Mouse (Mus musculus) midbrain, embryonic 12.5 days (tissue): ENCODE results near the gene Igsf21. TPM values are rescaled to one million over a fixed set of nuclear protein-coding genes. Genes with fewer than 3 reads are reported as not detected.

Experiments
- ATAC-seq: fragments of 200-750 bp; cut with Nextera tagmentation; 2 replicates; pipeline ENCODE4 v1.8.0; 2017; ENCODE audit warnings: low read depth, moderate TSS enrichment, moderate library complexity; ENCODE audit not compliant: low FRiP score
- H3K27ac ChIP-seq: fragments of 300-500 bp; sonication (generic); replicated peaks from 2 replicates; pipeline ENCODE4 v1.5.1; 2016; ENCODE audit warnings: mild to moderate bottlenecking
- H3K27me3 ChIP-seq: fragments of 300-500 bp; sonication (generic); 2 replicates; pipeline ENCODE4 v1.6.1; 2016; ENCODE audit warnings: mild to moderate bottlenecking
- H3K36me3 ChIP-seq: fragments of 300-500 bp; sonication (generic); 2 replicates; pipeline ENCODE4 v1.6.1; 2016
- H3K4me1 ChIP-seq: fragments of 300-500 bp; sonication (generic); 2 replicates; pipeline ENCODE4 v1.6.1; 2016
- H3K4me2 ChIP-seq: fragments of 300-500 bp; sonication (generic); replicated peaks from 2 replicates; pipeline ENCODE4 v1.6.1; 2016; ENCODE audit warnings: mild to moderate bottlenecking, moderate library complexity
- H3K4me3 ChIP-seq: fragments of 300-500 bp; sonication (generic); 2 replicates; pipeline ENCODE4 v1.5.1; 2016; ENCODE audit warnings: mild to moderate bottlenecking
- H3K9ac ChIP-seq: fragments of 300-500 bp; sonication (generic); replicated peaks from 2 replicates; pipeline ENCODE4 v1.6.1; 2016; ENCODE audit warnings: mild to moderate bottlenecking, moderate library complexity
- H3K9me3 ChIP-seq: fragments of 300-500 bp; sonication (generic); 2 replicates; pipeline ENCODE4 v1.6.1; 2016; ENCODE audit warnings: mild to moderate bottlenecking
- WGBS: fragments of 180-500 bp; shearing (Covaris S2); methylation state at CpG from one replicate; pipeline ENCODE4 v1.1.7; 2016; 5-methylcytosine and 5-hydroxymethylcytosine counted together
- polyA plus RNA-seq: library from polyadenylated mRNA; unstranded; fragments of >200 nt; fragmentation: Nextera tagmentation; extraction: Ambion mirVana; gene quantifications from 2 replicates; pipeline ENCODE4 v1.2.1, GENCODE M21; 2016

Igsf21 gene
- polyA plus RNA-seq, 1 experiment from 2014 or later, result 41.1 TPM

GRCm38 (mm10) chr4:140129553-140130275 lies 116.9 kb downstream of the Igsf21 start:
- H3K36me3 ChIP-seq, result no peaks in the 10 kb centered on the region
- no peak for ATAC-seq
- H3K4me2 ChIP-seq, result no peak overlapping the region
- no peaks in the 10 kb centered on the region for H3K9me3 ChIP-seq
- H3K27me3 ChIP-seq, result no peaks in the 10 kb centered on the region; the same call in 1 of the 2 replicates
- no peak overlapping the region for H3K4me3 ChIP-seq
- H3K4me1 ChIP-seq, result peaks cover 40% of the 10 kb centered on the region
- 0 out of 2 replicates have a peak overlapping the region, but pooled peaks have one; percentile 20 for H3K9ac ChIP-seq
- WGBS, result 64% methylated on average over 12 of the region's 12 CpGs
- H3K27ac ChIP-seq, result peak overlapping the region; percentile 30; the same call in 1 of the 2 replicates

GRCm38 (mm10) chr4:140128116-140128515 lies 118.5 kb downstream of the Igsf21 start:
- Histone ChIP-seq H3K4me3 (no peak overlapping the region), H3K27me3 (no peaks in the 10 kb centered on the region; the same call in 1 of the 2 replicates), H3K36me3 (no peaks in the 10 kb centered on the region), H3K9me3 (no peaks in the 10 kb centered on the region), H3K27ac (no peak overlapping the region), H3K4me1 (peaks cover 45% of the 10 kb centered on the region), H3K4me2 (no peak overlapping the region), H3K9ac (no peak overlapping the region)
- WGBS, result 88% methylated on average over 11 of the region's 11 CpGs
- no peak for ATAC-seq

DNA sequence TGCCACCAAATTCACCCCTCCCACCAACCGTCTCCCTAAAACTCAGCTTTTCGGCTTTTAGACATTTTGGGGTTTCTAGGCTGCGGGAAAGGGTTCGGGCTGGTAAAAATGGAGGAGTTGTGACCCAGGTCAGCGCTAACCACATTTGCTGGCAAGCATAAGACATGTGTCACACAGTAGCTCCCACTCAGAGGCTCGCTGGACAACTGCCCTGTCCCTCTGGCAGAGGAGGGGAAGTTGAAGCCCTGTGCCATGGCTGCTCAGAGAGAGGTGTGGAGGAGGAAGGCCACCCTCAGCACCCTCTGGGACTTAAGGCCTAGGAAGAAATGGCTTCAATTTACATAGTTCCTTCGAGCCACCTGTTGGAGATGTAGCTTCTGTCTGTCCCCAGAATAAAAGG lies 120.8 kb downstream of the Igsf21 start:
- Histone ChIP-seq H3K4me3 (no peak overlapping the region), H3K27ac (no peak overlapping the region), H3K36me3 (no peaks in the 10 kb centered on the region), H3K9me3 (no peaks in the 10 kb centered on the region), H3K27me3 (no peaks in the 10 kb centered on the region; the same call in 1 of the 2 replicates), H3K9ac (no peak overlapping the region), H3K4me1 (peaks cover 32% of the 10 kb centered on the region), H3K4me2 (no peak overlapping the region)
- WGBS, result 89% methylated on average over 7 of the region's 7 CpGs
- ATAC-seq, result no peak

DNA sequence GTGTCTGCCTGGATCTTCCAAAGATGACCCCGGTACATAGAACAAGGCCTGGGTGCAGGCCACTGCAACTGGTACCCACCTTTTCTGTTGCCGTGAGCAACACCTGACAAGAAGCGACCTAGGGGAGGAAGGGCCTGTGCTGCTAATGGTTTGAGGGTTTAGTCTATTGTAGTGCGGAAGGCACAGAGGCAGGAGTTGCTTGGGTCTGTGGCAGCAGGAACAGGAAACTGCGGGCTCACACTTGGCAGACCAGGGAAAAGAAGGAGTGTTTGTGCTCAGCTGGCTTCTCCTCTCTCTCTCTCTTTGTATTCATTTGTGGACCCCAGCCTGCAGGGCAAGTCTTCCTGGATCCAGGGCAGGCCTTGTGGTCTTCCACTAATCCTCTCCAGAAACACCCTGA lies 124.0 kb downstream of the Igsf21 start:
- Histone ChIP-seq H3K36me3 (no peaks in the 10 kb centered on the region), H3K9me3 (no peaks in the 10 kb centered on the region), H3K4me2 (no peak overlapping the region), H3K27me3 (no peaks in the 10 kb centered on the region; the same call in 1 of the 2 replicates), H3K4me3 (no peak overlapping the region), H3K9ac (no peak overlapping the region), H3K27ac (no peak overlapping the region), H3K4me1 (peaks cover 19% of the 10 kb centered on the region)
- 78% methylated on average over 5 of the region's 5 CpGs for WGBS
- no peak for ATAC-seq

DNA sequence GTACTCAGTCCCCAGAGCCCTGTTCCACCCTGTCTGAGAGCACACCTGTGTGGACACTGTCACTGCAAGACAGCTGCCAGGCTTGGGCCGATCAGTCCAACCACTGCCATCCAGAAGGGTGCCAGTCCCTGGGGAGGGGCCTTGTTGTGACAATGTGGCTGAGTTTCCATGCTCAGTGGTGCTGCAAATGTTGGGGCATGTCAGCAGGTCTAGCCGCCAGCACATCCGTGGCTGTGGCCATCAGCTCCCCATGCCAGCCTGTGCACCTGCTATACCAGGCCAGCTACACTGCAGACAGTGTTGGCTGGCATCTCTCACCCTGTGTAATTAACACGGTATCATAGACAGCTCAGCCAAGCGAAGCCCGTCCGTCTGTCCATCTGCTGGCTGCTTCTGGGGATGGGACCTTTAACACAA lies 129.3 kb downstream of the Igsf21 start:
- WGBS, result 89% methylated on average over 7 of the region's 7 CpGs
- Histone ChIP-seq H3K36me3 (no peaks in the 10 kb centered on the region), H3K27ac (no peak overlapping the region), H3K27me3 (no peaks in the 10 kb centered on the region), H3K4me3 (no peak overlapping the region), H3K4me2 (no peak overlapping the region), H3K4me1 (no peaks in the 10 kb centered on the region), H3K9me3 (no peaks in the 10 kb centered on the region), H3K9ac (no peak overlapping the region)
- no peak for ATAC-seq

GRCm38 (mm10) chr4:140115756-140116155 lies 130.8 kb downstream of the Igsf21 start:
- WGBS, result 84% methylated on average over 9 of the region's 9 CpGs
- no peak for ATAC-seq

GRCm38 (mm10) chr4:140115053-140115452 lies 131.5 kb downstream of the Igsf21 start:
- Histone ChIP-seq H3K4me1 (no peaks in the 10 kb centered on the region), H3K9me3 (no peaks in the 10 kb centered on the region), H3K4me2 (no peak overlapping the region), H3K9ac (no peak overlapping the region), H3K4me3 (no peak overlapping the region), H3K36me3 (no peaks in the 10 kb centered on the region), H3K27me3 (peaks cover 15% of the 10 kb centered on the region), H3K27ac (no peak overlapping the region)
- WGBS, result 92% methylated on average over 6 of the region's 6 CpGs
- ATAC-seq, result no peak

More at GRCm38 (mm10) chr4:140115756-140116155, 130.8 kb downstream of the Igsf21 start:
- Histone ChIP-seq H3K4me2 (no peak overlapping the region), H3K4me3 (no peak overlapping the region), H3K27me3 (peaks cover 9% of the 10 kb centered on the region; the same call in 1 of the 2 replicates), H3K36me3 (no peaks in the 10 kb centered on the region), H3K4me1 (no peaks in the 10 kb centered on the region), H3K9me3 (no peaks in the 10 kb centered on the region), H3K9ac (no peak overlapping the region), H3K27ac (no peak overlapping the region)

DNA sequence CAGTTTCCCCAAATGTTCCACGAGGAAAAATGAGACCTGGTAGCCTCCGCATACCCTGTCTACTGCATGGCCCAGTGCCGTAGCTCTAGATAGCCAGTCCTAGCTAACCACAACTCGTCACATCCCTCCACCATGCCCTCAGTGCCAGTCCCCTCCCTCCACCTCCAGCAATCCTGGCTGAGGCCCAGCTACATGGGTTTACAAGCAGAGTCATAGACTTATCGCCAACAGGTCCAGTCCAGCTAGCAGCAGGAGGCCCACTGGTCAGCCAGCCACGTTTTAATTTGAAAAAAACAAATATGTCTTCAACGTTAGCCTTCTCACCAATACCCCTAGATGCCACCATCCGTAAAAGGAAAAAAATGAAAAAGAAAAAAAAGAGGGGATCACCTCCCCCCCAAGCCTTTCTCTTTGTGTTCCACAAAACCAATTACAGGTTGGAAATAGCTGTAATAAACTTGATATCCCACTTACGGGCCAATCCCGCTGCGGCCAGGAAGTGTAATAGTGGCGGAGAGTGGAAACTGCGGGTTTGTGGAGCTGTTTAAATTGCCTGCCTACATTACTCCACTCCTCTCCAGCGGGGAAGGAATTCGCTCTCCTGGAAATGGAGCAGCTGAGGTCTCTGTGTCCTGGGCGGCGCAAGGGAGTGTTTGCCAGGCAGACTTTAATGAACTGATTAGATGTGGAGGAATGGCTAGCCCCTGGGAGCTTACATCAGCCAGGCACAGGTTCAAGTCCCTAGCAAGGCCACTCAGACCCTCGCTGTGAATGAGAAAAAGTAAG lies 132.7 kb downstream of the Igsf21 start:
- no peaks in the 10 kb centered on the region for H3K36me3 ChIP-seq
- H3K4me1 ChIP-seq, result peaks cover 10% of the 10 kb centered on the region
- H3K27me3 ChIP-seq, result peaks cover 27% of the 10 kb centered on the region
- H3K27ac ChIP-seq, result no peak overlapping the region
- no peak overlapping the region for H3K4me2 ChIP-seq
- WGBS, result 84% methylated on average over 18 of the region's 18 CpGs
- H3K9ac ChIP-seq, result no peak overlapping the region
- no peak overlapping the region for H3K4me3 ChIP-seq
- no peak for ATAC-seq
- no peaks in the 10 kb centered on the region for H3K9me3 ChIP-seq

DNA sequence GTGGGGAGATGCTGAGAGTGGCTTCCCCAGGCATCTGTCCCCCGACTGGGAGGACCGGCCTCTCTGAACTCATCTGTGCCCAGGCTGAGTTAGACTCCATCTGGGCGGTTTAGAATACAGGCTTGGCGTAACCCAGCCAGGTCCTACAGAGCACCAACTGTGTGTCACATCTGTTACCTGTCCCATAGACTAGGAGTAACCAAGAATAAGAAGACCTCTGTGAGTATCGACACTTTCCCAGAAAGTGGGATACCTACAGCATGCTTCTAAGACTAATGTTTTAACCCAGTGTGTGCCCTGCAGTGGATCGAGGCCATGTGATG lies 137.0 kb downstream of the Igsf21 start:
- 31% methylated on average over 6 of the region's 6 CpGs for WGBS
- peak overlapping the region; percentile 49 for H3K4me2 ChIP-seq
- no peaks in the 10 kb centered on the region for H3K9me3 ChIP-seq
- H3K36me3 ChIP-seq, result no peaks in the 10 kb centered on the region
- ATAC-seq, result no peak
- peaks cover 26% of the 10 kb centered on the region for H3K4me1 ChIP-seq
- H3K4me3 ChIP-seq, result peak overlapping the region; percentile 24; the same call in 1 of the 2 replicates
- H3K9ac ChIP-seq, result no peak overlapping the region
- H3K27me3 ChIP-seq, result peaks cover 58% of the 10 kb centered on the region
- 0 out of 2 replicates have a peak overlapping the region, but pooled peaks have one; percentile 35 for H3K27ac ChIP-seq

GRCm38 (mm10) chr4:140108871-140109625 lies 137.5 kb downstream of the Igsf21 start:
- peak overlapping the region; percentile 56 for H3K27ac ChIP-seq
- H3K4me2 ChIP-seq, result peak overlapping the region; percentile 49
- H3K4me1 ChIP-seq, result peaks cover 31% of the 10 kb centered on the region
- peak overlapping the region; percentile 41; the same call in 1 of the 2 replicates for H3K9ac ChIP-seq
- no peaks in the 10 kb centered on the region for H3K36me3 ChIP-seq
- H3K4me3 ChIP-seq, result peak overlapping the region; percentile 24
- ATAC-seq, result peak; percentile 44; the same call in 1 of the 2 replicates
- peaks cover 61% of the 10 kb centered on the region for H3K27me3 ChIP-seq
- WGBS, result under 1% methylated on average over 32 of the region's 32 CpGs
- H3K9me3 ChIP-seq, result no peaks in the 10 kb centered on the region

- 86% methylated on average over 11 of the region's 12 CpGs for WGBS
- H3K36me3 ChIP-seq, result no peaks in the 10 kb centered on the region
- no peak overlapping the region for H3K27ac ChIP-seq
- H3K4me3 ChIP-seq, result no peak overlapping the region
- H3K9me3 ChIP-seq, result no peaks in the 10 kb centered on the region
- H3K4me2 ChIP-seq, result no peak overlapping the region
- H3K9ac ChIP-seq, result no peak overlapping the region
- peaks cover 65% of the 10 kb centered on the region for H3K27me3 ChIP-seq
- peaks cover 50% of the 10 kb centered on the region for H3K4me1 ChIP-seq
- no peak for ATAC-seq
These were observed 139.4 kb downstream of the Igsf21 start for GRCm38 (mm10) chr4:140107161-140107560.
